Mouse (Mus musculus) limb, embryonic 12.5 days (tissue): ENCODE measurements at regions not wholly inside any gene's neighbourhood (a gene's known extent, or its start where the extent isn't known, plus 50 kb on each side); places are given as distances from the start of the nearest gene placed in this dataset.

Experiments
- ATAC-seq: fragments of 200-750 bp; cut with Nextera tagmentation; 2 replicates; pipeline ENCODE4 v1.8.0; 2017; ENCODE audit warnings: low read depth, moderate TSS enrichment; ENCODE audit not compliant: insufficient number of reproducible peaks, insufficient read depth, low FRiP score, low TSS enrichment
- H3K27ac ChIP-seq: fragments of 300-500 bp; sonication (generic); 2 replicates; pipeline ENCODE4 v1.5.1; 2016; ENCODE audit warnings: mild to moderate bottlenecking, moderate library complexity
- H3K27me3 ChIP-seq: fragments of 300-500 bp; sonication (generic); 2 replicates; pipeline ENCODE4 v1.6.1; 2016; ENCODE audit warnings: mild to moderate bottlenecking, moderate library complexity
- H3K36me3 ChIP-seq: fragments of 300-500 bp; sonication (generic); 2 replicates; pipeline ENCODE4 v1.6.1; 2016; ENCODE audit warnings: mild to moderate bottlenecking, moderate library complexity
- H3K4me1 ChIP-seq: fragments of 300-500 bp; sonication (generic); replicated peaks from 2 replicates; pipeline ENCODE4 v1.6.1; 2016
- H3K4me2 ChIP-seq: fragments of 300-500 bp; sonication (generic); 2 replicates; pipeline ENCODE4 v1.6.1; 2016; ENCODE audit warnings: mild to moderate bottlenecking, moderate library complexity
- H3K4me3 ChIP-seq: fragments of 300-500 bp; sonication (generic); replicated peaks from 2 replicates; pipeline ENCODE4 v1.5.1; 2016; ENCODE audit warnings: mild to moderate bottlenecking
- H3K9ac ChIP-seq: fragments of 300-500 bp; sonication (generic); replicated peaks from 2 replicates; pipeline ENCODE4 v1.6.1; 2016; ENCODE audit warnings: mild to moderate bottlenecking, moderate library complexity
- H3K9me3 ChIP-seq: fragments of 300-500 bp; sonication (generic); 2 replicates; pipeline ENCODE4 v1.6.1; 2016; ENCODE audit warnings: mild to moderate bottlenecking, moderate library complexity
- WGBS: fragments of 180-500 bp; shearing (Covaris S2); methylation state at CpG from one replicate; pipeline ENCODE4 v1.1.7; 2016; 5-methylcytosine and 5-hydroxymethylcytosine counted together

DNA sequence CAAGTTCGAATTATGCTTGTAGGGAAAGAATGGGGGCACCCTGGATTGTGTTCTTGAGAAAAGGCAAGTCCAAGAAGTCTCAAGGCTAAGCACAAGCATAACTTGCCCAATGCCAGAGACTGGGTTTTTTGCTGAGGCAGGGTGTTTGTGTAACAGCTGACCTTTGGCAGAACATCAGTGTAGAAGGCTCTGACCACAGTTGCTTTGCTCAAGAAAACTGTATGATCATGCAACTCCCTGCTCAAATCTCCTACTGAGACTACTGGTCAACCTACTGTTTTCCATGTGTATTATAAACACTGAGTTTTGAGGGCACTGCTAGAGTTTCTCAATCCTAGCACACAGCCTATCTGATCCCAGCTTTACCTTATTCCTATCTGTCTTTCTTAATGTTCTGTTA, 61.4 kb upstream of the Itga4 start:
- no peaks in the 10 kb centered on the region for H3K36me3 ChIP-seq
- H3K9ac ChIP-seq: no peak overlapping the region
- WGBS: 73% methylated on average over 1 of the region's 1 CpGs
- H3K4me2 ChIP-seq: no peak overlapping the region
- H3K27ac ChIP-seq: no peak overlapping the region
- no peaks in the 10 kb centered on the region for H3K4me1 ChIP-seq
- H3K9me3 ChIP-seq: no peaks in the 10 kb centered on the region
- H3K27me3 ChIP-seq: no peaks in the 10 kb centered on the region
- H3K4me3 ChIP-seq: no peak overlapping the region
- no peak for ATAC-seq

DNA sequence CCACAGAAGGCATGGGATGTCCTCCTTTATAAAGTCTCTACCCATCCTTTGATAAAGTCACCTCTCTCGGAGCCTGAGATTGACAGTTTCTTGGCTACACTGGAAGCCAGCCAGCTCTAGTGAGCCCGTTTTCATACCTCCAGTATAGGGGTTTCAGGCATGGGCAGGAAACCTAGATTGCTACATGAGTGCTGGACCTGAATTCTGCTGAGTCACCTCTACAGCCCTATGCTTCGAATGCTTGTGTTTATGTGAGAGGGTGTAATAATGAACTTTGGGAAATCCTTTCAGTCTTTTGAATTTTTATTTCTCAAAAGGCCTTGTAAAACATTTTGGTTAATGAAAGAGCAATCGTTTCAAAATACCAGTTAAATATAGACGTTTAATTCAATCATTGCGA, 53.5 kb upstream of the Itga4 start:
- no peak for ATAC-seq
- H3K27me3 ChIP-seq: no peaks in the 10 kb centered on the region

More for the DNA sequence above, 53.5 kb upstream of the Itga4 start:
- Histone ChIP-seq H3K4me1 (peaks cover 12% of the 10 kb centered on the region), H3K4me3 (no peak overlapping the region), H3K36me3 (no peaks in the 10 kb centered on the region), H3K4me2 (no peak overlapping the region), H3K9me3 (no peaks in the 10 kb centered on the region), H3K9ac (no peak overlapping the region), H3K27ac (no peak overlapping the region)
- WGBS: 66% methylated on average over 6 of the region's 6 CpGs
